In the genomic region with DNA sequence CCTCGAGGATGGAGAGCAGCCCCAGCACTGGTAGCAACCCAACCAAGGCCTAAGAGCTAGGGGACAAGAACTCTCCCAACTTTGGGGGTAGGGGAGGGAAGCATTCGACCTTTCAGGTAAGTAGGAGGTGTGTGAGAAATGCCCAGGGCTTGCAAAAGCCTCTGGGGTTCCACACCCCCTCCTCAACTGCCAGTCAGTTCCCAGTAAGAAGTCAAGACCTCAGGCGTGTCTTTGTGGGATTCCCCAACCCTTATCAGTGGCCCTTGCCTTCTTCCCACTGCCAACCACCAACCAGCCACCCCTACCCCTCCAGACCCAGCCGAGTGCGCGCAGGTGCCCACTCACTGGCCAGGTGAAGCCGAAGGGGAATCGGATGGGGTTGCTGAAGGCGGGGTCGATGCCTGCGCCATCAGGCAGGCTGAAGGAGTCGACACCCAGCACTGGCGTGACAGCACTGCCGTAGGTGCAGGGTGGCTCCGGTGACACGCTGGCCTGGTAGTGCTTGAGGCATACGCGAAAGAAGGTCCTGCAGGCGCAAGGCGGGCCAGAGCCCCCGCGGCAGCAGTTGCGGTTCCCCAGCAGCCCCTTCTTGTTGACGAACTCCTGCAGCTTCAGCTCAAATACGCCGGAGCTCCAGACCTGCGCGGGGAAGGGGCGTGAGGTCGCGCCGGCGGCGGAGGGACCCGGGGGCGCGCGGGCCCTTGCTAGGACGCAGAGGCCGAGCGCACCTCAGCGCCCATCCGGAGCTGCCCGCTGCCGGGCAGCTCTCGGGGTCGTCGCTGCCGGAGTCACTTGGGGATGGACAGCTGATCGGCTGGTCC, we compare ENCODE assay signal across 8 mouse cellular contexts. TPM values are rescaled to one million over a fixed set of nuclear protein-coding genes. Genes with fewer than 3 reads are reported as not detected.
DNase-seq lines count a peak whose midpoint lies in the region; ATAC-seq lines count a peak whose summit lies in the region.

No protein-coding gene starts in this region.

- peaks cover 41% of the 10 kb centered on the region for H3K4me1 ChIP-seq in heart, embryonic 15.5 days (replicated peaks)
- peaks cover 32% of the 10 kb centered on the region for H3K4me1 ChIP-seq in limb, embryonic 15.5 days

- ATAC-seq in heart, embryonic 15.5 days (replicated peaks; ENCODE audit: insufficient number of reproducible peaks, insufficient read depth, low FRiP score, low read depth) = no peak
- ATAC-seq in limb, embryonic 15.5 days (ENCODE audit: insufficient number of reproducible peaks, low FRiP score, low TSS enrichment, low read depth) = no peak
- ATAC-seq in erythroid progenitor cell, adult 5-6 weeks (replicated peaks; ENCODE audit: low FRiP score, poor library complexity, severe bottlenecking) = no peak

- DNase-seq in gastrocnemius, postnatal 4 days (ENCODE audit: low spot score in 2 of 2) = peak; percentile 20 to 34
- DNase-seq in gastrocnemius, postnatal 25 days = no peak
- peak; percentile 22 for DNase-seq in R1 (ENCODE audit: low read depth, low spot score)
- peak; percentile 25 for DNase-seq in splenic B cell, adult 2 months (ENCODE audit: low read depth, low spot score)
- no peak for DNase-seq in adrenal gland, postnatal 4 days (ENCODE audit: low spot score in 2 of 2)

- H3K27me3 ChIP-seq in heart, embryonic 15.5 days = peaks cover 78% of the 10 kb centered on the region
- H3K27me3 ChIP-seq in limb, embryonic 15.5 days = peaks cover 78% of the 10 kb centered on the region
- 0 out of 2 replicates have a peak, but pooled peaks cover under 1% of the 10 kb centered on the region for H3K27me3 ChIP-seq in splenic B cell, adult 2 months (ENCODE audit: control insufficient read depth, insufficient read depth, low read length, poor library complexity, severe bottlenecking)

- H3K9me3 ChIP-seq in heart, embryonic 15.5 days (replicated peaks) = no peaks in the 10 kb centered on the region
- no peaks in the 10 kb centered on the region for H3K9me3 ChIP-seq in limb, embryonic 15.5 days

- peak overlapping the region; percentile 37 for H3K27ac ChIP-seq in heart, embryonic 15.5 days
- no peak overlapping the region for H3K27ac ChIP-seq in limb, embryonic 15.5 days

- H3K4me3 ChIP-seq in heart, embryonic 15.5 days = peak overlapping the region; percentile 65
- peak overlapping the region; percentile 52 for H3K4me3 ChIP-seq in limb, embryonic 15.5 days

- WGBS in heart, embryonic 15.5 days = 3% methylated on average over 48 of the region's 50 CpGs
- 3% methylated on average over 48 of the region's 50 CpGs for WGBS in limb, embryonic 15.5 days

- peak overlapping the region; percentile 100 for H3K4me2 ChIP-seq in heart, embryonic 15.5 days
- peak overlapping the region; percentile 99 for H3K4me2 ChIP-seq in limb, embryonic 15.5 days

- peak overlapping the region; percentile 54 for H3K9ac ChIP-seq in heart, embryonic 15.5 days
- H3K9ac ChIP-seq in limb, embryonic 15.5 days = peak overlapping the region; percentile 48

- H3K36me3 ChIP-seq in heart, embryonic 15.5 days = no peaks in the 10 kb centered on the region
- no peaks in the 10 kb centered on the region for H3K36me3 ChIP-seq in limb, embryonic 15.5 days
- H3K36me3 ChIP-seq in splenic B cell, adult 2 months (ENCODE audit: control insufficient read depth, insufficient read depth, low read length, poor library complexity, severe bottlenecking) = no peaks in the 10 kb centered on the region; the same call in 1 of the 2 replicates

RNA-seq across cellular contexts. Expression of a gene that starts 2.1 kb away (rescaled TPM):
- total RNA-seq in gastrocnemius, postnatal 4 days (2021) = 10 to 100 TPM; 16.7 to 18.7 TPM
- total RNA-seq in gastrocnemius, postnatal 25 days (2021) = 1 to 10 TPM; 3.4 to 3.8 TPM
- polyA plus RNA-seq in heart, embryonic 15.5 days (2015; fragmentation: Nextera tagmentation; extraction: Ambion mirVana) = 4.8 and 5.2 TPM in 2 replicates
- polyA plus RNA-seq in limb, embryonic 15.5 days (2015; fragmentation: Nextera tagmentation; extraction: Ambion mirVana) = 6.8 and 8.5 TPM in 2 replicates
- total RNA-seq in adrenal gland, postnatal 4 days (2021) = 10 to 100 TPM in 1 of 2 experiments, 1 to 10 TPM in 1; 6.6 to 15.7 TPM
- not detected in 2 replicates for total RNA-seq in erythroid progenitor cell, adult 5-6 weeks (2015; ENCODE audit: low replicate concordance)
- total RNA-seq in erythroid progenitor cell, adult 5-6 weeks (2017; ENCODE audit: low replicate concordance) = not detected in 2 replicates

RNA-seq across cellular contexts. Expression of a gene that starts 21.5 kb away (rescaled TPM):
- 10 to 100 TPM; 13.6 to 16.9 TPM for total RNA-seq in gastrocnemius, postnatal 4 days (2021)
- total RNA-seq in gastrocnemius, postnatal 25 days (2021) = 10 to 100 TPM in 1 of 2 experiments, 1 to 10 TPM in 1; 8.6 to 10.3 TPM
- polyA plus RNA-seq in heart, embryonic 15.5 days (2015; fragmentation: Nextera tagmentation; extraction: Ambion mirVana) = 14.7 and 17.8 TPM in 2 replicates
- polyA plus RNA-seq in limb, embryonic 15.5 days (2015; fragmentation: Nextera tagmentation; extraction: Ambion mirVana) = 27.3 and 29.4 TPM in 2 replicates
- total RNA-seq in adrenal gland, postnatal 4 days (2021) = 10 to 100 TPM; 19.2 to 23.6 TPM
- 0.36 and 2.9 TPM in 2 replicates for total RNA-seq in erythroid progenitor cell, adult 5-6 weeks (2015; ENCODE audit: low replicate concordance)
- 2.8 and 5.9 TPM in 2 replicates for total RNA-seq in erythroid progenitor cell, adult 5-6 weeks (2017; ENCODE audit: low replicate concordance)

Comparison
In these comparisons a context has a peak if more than half of its experiments do, and no peak if none do; other contexts are left out.
1. DNase-seq: peak in gastrocnemius, postnatal 4 days (2 of 2), R1 (single experiment) and splenic B cell, adult 2 months (single experiment); none in gastrocnemius, postnatal 25 days (single experiment) and adrenal gland, postnatal 4 days (0 of 2).
2. RNA of a gene that starts 2.1 kb away (total RNA-seq): 16.7 to 18.7 TPM in gastrocnemius, postnatal 4 days, 6.6 to 15.7 TPM in adrenal gland, postnatal 4 days and 3.4 to 3.8 TPM in gastrocnemius, postnatal 25 days; not detected in erythroid progenitor cell, adult 5-6 weeks; every median in the first group is over 4 times any median in the second.